Mouse (Mus musculus): ENCODE data around the gene Fgb.

Fgb gene

GRCm38 (mm10) chr3:83049680-83050079 lies at the start of gene Fgb:
TSS of gene Fgb (minus strand) at chr3:83049863.
- no peak for DNase-seq

GRCm38 (mm10) chr3:83099139-83099538 lies 49.5 kb upstream of the Fgb start:
- DNase-seq: no peak

- DNase-seq: no peak
Measured at GRCm38 (mm10) chr3:83098546-83099034, 48.9 kb upstream of the Fgb start.

- no peak for DNase-seq
Measured at GRCm38 (mm10) chr3:83097586-83097985, 47.9 kb upstream of the Fgb start.

GRCm38 (mm10) chr3:83080567-83081055 lies 30.9 kb upstream of the Fgb start:
- peak; percentile 42 to 78 for DNase-seq

GRCm38 (mm10) chr3:83076563-83076962 lies 26.9 kb upstream of the Fgb start:
- DNase-seq: peak in 1 of 2 experiments; percentile 0

- DNase-seq: no peak
Measured at GRCm38 (mm10) chr3:83070231-83070630, 20.6 kb upstream of the Fgb start.

GRCm38 (mm10) chr3:83068869-83069268 lies 19.2 kb upstream of the Fgb start:
- no peak for DNase-seq

GRCm38 (mm10) chr3:83067920-83068319 lies 18.3 kb upstream of the Fgb start:
- no peak for DNase-seq

- DNase-seq: no peak
Measured at GRCm38 (mm10) chr3:83057046-83057445, 7.4 kb upstream of the Fgb start.

- DNase-seq: peak; percentile 98
Measured at GRCm38 (mm10) chr3:83055281-83056038, 5.8 kb upstream of the Fgb start, which contains the start of gene Plrg1. TSS of gene Plrg1 (plus strand) at chr3:83055522.

- no peak for DNase-seq
Measured at GRCm38 (mm10) chr3:83054759-83055158, 5.1 kb upstream of the Fgb start.

- DNase-seq: peak; percentile 46 to 64
Measured at GRCm38 (mm10) chr3:83053758-83054157, 4.1 kb upstream of the Fgb start.

- DNase-seq: no peak
Measured at GRCm38 (mm10) chr3:83053126-83053525, 3.5 kb upstream of the Fgb start.

- no peak for DNase-seq
Measured at GRCm38 (mm10) chr3:83052102-83052501, 2.4 kb upstream of the Fgb start.

- DNase-seq: no peak
Measured at GRCm38 (mm10) chr3:83050661-83051060, 998 bp upstream of the Fgb start.

GRCm38 (mm10) chr3:83046649-83047048 lies 3.0 kb downstream of the Fgb start:
- no peak for DNase-seq

GRCm38 (mm10) chr3:83042451-83042850 lies 7.2 kb downstream of the Fgb start:
- DNase-seq: no peak

- DNase-seq: no peak
Measured at GRCm38 (mm10) chr3:83039666-83040065, 10.0 kb downstream of the Fgb start.

GRCm38 (mm10) chr3:83038865-83039264 lies 10.8 kb downstream of the Fgb start:
- no peak for DNase-seq

GRCm38 (mm10) chr3:83033801-83034200 lies 15.9 kb downstream of the Fgb start:
- no peak for DNase-seq

- no peak for DNase-seq
Measured at GRCm38 (mm10) chr3:83032746-83033308, 16.8 kb downstream of the Fgb start.

- DNase-seq: no peak
Measured at GRCm38 (mm10) chr3:83030331-83030730, 19.3 kb downstream of the Fgb start.
